Mouse (Mus musculus): Measurements from ENCODE around the gene Aak1. TPM values are rescaled to one million over a fixed set of nuclear protein-coding genes. Genes with fewer than 3 reads are reported as not detected.

Gene Aak1
- total RNA-seq (2021): 10 to 100 TPM; 71.1 to 75.1 TPM

DNA sequence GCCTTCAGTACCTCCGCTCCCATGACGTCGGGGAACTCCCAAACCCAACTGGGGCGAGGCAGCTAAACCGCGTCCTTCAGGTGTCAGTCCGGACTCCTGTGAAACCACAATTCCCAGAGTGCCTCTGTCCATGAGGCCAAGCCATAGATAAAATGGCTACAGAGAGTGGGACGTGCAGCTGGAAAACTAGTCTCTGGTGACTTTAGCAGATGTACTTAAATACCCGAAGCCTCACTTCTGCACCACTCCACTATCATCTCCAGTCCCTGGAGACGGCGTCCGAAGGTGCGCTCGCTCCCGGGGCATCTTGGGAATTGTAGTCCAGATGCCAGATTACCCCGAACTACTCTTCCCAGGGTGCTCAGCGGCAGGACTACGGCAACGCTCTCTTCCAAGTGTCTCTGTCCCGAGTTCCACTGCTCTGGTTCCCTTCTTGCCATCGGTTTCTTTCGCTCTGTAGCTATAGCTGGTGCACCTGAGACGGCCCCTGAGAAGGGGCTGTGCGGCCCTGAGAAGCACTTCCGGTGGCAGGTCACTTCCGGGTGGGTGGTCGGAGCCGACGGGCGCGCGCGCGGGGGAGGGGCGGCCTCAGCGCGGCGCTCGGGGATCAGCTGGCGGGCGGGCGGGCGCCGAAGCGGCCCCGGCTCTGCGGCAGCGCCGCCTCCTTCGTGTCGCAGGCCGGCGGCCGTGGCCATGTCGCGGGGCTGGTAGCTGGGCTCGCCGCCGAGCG lies at the start of gene Aak1:
Gene Aak1, plus strand, starts transcription at position 603 of the 730 bp plus-strand sequence.
- intact Hi-C loops (cut with DNase I): loop anchor here (2.0 kb wide), 1 partner anchor 16 kb away; no protein-coding TSS in a partner anchor
- peak; percentile 91 to 97 for DNase-seq

DNA sequence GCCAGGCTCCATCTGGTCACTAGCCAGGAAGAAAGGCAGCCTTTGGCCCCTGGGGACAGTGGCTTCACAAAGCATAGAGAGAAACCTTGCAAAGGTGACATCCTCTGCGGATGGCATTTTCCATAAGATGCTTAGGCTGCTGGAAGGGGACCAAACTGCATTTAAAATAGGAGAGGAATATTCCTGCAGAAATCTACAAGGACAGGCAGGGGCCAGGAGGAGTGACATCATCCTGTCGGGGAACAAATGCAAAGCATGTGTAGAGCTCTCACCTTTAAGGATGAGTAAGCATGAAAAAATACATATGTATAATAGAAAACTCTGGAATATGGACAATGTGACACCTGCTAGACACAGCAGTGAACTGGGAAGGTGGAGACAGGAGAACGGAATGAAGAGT lies 48.9 kb upstream of the Aak1 start:
- intact Hi-C loops (cut with DNase I): no loop called here
- DNase-seq: no peak

DNA sequence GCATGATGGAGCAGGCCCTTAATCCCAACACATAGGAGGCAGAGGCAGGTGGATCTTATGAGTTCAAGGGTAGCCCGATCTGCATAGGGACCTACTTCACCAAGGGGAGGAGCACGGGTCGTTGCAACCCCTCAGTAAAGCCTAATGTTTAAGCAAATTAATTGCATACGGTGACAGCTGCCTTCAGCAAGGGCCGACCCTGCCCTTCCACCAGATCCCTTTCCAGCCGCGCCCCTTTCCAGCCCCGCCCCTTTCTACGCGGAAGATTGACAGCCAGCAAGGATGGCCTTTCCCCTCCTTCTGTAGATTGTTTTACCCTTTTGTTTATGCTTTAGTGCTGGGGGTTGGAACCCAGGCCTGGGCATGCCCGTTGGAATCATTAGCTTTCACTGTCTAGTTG lies 47.9 kb upstream of the Aak1 start:
- DNase-seq: no peak
- intact Hi-C loops (cut with DNase I): no loop called here

DNA sequence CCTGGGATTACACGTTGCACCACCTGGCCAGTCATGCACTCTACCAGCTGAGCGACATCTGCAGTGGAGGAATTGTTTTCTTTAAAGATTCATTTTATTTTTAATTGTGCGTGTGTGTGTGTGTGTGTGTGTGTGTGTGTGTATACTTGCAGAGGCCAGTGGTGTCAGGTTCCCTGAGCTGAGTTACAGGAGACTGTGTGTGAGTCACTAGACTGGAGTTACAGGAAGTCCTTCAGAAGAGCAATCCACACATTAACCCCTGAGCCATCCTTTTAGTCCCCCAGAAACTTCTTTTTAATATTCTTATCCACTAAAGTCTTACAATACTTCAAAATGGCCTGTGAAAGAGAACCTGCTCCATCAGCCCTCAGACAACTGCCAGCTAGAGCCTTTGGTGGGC lies 44.7 kb upstream of the Aak1 start:
- no peak for DNase-seq
- intact Hi-C loops (cut with DNase I): no loop called here

DNA sequence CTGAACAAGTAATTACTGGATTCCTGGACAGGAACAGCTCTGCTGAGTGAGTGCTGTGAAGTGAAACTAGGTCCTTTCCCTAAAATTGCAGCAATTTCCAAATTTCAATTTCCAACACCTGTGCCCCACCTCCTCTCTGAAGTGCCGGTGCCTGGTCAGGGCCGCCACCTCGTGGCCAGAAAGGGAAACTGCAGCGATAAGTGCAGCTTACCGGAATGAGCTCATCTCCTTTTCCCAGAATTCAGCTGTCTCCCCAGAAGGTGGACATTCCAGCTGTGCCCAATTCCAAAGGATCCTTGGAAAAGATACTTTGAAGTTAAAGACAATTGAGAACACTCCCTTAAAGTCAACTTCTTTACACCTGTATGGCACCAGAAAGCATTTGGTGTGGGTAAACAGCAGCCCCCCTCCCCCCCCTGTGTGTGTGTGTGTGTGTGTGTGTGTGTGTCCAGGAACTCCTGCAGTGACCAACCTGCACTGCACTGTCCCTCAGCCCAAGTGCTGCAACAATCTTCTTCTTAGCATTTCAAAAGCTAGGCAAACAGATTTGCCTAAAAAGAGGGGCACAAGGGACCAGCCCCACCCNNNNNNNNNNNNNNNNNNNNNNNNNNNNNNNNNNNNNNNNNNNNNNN lies 42.7 kb upstream of the Aak1 start:
- DNase-seq: peak; percentile 79 to 81
- intact Hi-C loops (cut with DNase I): loop anchor here (1.0 kb wide), 1 partner anchor 59 kb away; no protein-coding TSS in a partner anchor

DNA sequence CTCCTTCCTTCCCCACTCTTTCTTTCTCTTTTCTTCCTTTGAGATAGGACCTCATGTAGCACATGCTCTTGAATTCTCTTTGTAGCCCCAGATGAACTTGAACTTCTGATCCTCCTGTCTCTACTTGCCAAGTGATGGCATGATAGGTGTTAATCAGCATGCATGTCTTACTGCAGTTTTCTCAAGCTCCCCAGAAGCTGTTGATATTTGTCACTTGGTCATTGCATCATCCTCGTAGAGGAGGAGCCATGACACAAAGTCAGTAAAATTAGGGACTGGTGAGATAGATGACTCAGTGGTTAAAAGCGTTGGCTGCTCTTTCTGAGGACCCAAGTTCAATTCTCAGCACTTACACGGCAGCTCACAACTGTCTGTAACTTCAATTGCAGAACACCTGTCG lies 36.4 kb upstream of the Aak1 start:
- DNase-seq: no peak

DNA sequence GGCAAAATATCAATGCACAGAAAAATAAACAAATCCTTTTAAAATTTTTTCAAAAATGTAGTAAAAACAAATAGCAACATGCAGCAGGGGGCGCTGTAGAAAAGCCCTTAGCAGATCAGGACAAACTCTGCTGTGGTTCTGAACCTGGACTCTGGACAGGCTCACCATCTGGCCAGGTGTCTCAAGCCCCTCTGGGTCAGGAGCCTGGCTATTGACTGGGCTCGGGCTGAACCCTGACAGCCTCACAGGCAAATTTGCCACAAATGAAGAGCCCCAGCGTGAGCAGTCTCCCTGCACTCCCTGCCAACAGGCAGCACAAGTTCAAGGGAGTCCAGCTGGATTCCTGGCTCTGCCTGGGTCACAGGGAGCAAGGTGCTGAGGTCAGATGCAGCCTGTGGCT lies 36.0 kb upstream of the Aak1 start:
- DNase-seq: peak; percentile 68 to 76
- intact Hi-C loops (cut with DNase I): loop anchor here (1.0 kb wide), 1 partner anchor 109 kb away; no protein-coding TSS in a partner anchor

More for the DNA sequence above, 36.4 kb upstream of the Aak1 start:
- intact Hi-C loops (cut with DNase I): loop anchor here (1.0 kb wide), 1 partner anchor 109 kb away; no protein-coding TSS in a partner anchor

DNA sequence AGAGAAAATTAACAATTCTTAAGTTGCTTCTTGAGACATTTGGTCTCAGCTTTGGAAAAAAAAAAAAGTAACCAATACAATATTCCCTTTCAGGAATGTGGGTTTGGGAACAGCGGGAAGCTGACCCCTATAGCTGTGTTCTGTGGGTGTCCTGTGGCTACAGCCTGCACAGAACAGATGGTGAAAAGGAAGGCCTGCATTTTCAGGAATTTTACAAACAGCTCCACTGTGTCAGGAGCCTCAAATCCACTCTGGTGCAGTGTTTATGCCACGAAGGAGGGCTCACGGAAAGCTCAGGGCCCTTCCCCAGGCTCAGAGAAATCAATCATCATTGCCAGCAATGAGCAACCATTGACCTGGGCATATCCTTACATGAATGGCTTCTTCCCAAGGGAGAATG lies 34.4 kb upstream of the Aak1 start:
- intact Hi-C loops (cut with DNase I): loop anchor here (1.0 to 5.0 kb wide), 2 partner anchors 35 to 187 kb away; no protein-coding TSS in a partner anchor
- DNase-seq: no peak

DNA sequence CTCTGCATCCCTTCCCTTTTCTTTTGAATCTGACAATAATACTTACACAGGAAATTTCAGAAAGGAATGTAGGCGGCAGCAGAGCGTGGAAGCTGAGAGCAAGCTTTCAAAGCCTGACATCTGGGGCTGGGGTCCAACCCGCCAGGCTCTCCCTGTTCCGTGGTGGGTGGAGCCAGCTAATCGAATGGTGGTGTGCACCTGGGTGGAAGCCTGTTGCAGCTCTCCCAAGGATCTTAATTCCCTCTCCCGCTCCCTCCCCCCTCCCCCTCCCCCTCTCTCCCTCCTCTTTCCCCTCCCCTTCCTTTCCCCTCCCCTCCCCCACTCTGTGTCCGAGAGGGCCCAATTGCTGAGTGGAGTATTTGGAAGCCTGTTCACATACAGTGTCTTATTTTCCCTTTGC lies 33.9 kb upstream of the Aak1 start:
- intact Hi-C loops (cut with DNase I): loop anchor here (1.0 to 5.0 kb wide), 2 partner anchors 35 to 187 kb away; no protein-coding TSS in a partner anchor
- no peak for DNase-seq

DNA sequence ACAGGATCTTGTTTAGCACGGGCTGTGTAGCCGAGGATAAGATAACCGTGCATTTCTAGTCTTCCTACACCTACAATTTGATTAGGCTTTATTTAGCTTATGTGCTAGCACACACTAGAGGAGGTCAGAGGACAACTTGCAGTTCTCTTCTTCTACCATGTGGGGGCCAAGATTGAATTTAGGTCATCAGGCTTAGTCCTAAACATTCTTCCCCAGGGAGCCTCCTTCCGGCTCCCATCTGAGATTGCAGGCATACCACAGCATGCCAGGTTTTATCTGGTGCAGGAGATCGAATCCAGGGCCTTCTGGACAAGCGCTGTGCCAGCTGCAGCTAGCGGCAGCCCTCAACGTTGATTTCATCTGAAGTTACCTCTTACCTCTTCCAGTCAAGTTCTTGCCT lies 32.7 kb upstream of the Aak1 start:
- peak; percentile 42 for DNase-seq
- intact Hi-C loops (cut with DNase I): loop anchor here (2.0 to 5.0 kb wide), 2 partner anchors 16 to 186 kb away; no protein-coding TSS in a partner anchor

DNA sequence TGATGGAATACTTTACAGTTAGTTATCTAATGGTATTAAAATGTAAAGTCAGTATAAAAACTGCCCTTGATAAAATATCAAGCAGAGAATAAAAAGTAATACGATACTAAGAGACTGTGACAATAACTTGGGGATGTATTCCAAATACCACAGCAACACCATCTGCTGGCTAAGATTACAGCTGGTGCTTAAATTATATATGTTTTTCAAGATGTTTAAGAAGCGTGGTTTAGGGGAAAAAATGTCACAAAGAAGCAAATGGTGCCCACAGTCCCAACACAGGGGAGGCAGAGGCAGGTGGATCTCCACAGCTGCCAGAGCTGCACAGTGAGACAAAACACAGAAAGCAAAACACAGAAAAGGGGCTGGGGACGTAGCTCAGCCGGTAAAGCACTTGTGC lies 30.4 kb upstream of the Aak1 start:
- intact Hi-C loops (cut with DNase I): loop anchor here (5.0 kb wide), 1 partner anchor 183 kb away; no protein-coding TSS in a partner anchor
- no peak for DNase-seq

DNA sequence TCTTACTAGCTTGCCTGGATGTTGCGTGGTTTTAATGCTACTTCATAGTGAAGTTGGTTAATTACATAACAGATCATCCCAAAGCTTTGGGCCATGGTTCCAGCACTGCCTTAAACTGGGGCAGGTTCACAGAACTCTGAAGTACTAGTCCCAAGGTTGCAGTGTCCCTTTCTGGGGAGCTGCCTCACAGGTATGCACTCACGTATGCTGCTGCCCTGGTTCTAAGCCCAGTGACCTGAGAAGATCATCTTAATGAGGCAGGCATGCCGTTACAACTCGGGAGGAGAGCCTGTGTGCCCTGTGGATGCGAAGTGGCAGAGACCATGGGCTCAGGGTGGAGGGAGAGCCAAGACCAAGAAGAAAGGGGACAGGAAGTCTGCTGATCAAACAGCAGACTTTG lies 29.4 kb upstream of the Aak1 start:
- intact Hi-C loops (cut with DNase I): loop anchor here (5.0 kb wide), 1 partner anchor 182 kb away; no protein-coding TSS in a partner anchor

DNA sequence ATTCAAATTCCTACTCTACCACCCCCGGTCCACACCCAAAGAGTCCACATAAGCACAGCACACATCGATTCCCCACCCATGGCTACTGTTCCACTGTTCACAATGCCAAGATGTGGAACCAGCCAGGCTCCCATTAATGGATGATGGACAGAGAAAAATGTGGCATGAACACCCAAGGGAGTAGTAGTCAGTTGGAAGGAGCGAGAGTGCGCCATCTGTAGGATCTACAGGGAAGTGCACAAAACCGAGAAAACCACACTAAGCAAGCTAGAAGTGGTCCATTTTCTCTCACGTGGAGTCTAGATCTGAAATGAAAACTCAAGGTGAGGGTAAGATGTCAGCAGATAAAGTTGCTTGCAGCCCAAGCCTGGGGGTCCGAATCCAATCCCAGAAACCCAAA lies 28.6 kb upstream of the Aak1 start:
- no peak for DNase-seq
- intact Hi-C loops (cut with DNase I): no loop called here

More for the DNA sequence above, 29.4 kb upstream of the Aak1 start:
- no peak for DNase-seq

DNA sequence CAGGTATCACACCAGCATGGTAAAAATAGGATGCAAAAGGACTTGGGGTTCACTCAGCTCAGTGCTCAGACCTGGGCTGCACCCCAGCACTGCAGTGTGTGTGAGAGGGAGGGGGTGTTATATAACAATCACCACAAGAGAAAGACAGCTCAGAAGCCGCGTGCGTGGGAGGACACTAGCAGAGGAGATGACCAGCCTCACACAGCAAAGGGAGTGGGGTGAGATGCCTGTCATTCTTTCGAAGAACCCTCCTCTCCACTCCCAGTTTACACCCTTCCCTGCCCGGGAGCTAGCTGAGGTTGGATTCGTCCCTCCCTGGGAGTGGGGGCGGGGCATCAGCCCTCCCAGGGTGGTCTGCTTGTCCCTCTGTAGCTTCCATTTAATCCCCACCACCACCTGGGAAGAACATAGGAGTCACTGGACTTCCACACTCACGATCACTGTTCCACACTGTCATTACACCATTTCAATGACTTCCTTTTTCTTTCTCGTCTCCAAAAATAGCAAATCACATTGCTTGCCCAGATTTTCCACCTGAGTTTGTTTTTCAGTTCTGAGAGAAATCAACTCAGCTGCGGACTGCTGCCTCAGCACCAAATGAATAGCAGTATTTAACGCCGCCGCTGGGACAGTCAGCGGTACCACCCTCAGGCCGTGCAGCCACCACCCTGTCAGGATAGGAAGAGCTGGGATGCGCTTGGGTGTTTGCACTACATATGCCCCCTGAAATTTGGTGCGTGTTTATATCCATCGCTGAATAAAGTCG lies 26.8 kb upstream of the Aak1 start:
- intact Hi-C loops (cut with DNase I): no loop called here
- peak; percentile 41 to 60 for DNase-seq

DNA sequence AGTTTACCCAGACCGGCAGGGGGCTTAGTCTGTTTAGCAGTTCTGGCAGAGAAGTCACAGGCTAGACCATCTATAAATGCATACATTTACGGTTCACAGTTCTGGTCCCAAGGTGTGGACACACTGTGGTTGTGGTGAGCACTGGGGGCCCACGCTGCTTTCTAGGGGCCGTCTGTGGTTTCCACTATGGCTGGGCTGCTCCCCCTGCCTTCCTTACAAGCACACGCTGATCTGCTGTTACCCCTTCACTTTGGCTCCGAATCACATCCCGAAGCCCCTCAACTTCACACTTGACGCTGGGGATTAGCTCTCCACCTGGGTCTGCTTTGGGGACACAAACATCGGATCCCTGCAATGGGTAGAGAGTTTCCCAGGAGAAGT lies 26.3 kb upstream of the Aak1 start:
- no peak for DNase-seq

DNA sequence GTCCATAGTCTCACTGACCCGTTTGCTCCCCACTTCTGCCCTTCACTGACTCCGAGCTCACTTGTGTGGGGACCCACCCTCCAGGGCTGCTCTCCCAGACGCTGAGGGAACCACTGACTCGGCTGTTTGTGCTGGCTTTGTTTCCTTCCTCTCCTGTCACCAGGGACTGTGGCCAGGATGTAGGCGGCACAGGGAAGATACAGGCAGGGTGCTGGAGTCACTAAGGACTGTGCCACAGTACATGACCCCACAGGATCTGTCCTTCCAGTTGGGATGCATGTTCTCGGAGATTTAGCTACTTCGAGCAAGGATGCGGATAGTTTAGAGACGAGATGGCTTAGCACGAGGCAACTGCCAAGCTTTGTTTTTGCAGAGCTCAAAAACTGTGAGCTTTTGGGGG lies 25.5 kb upstream of the Aak1 start:
- intact Hi-C loops (cut with DNase I): no loop called here
- DNase-seq: peak; percentile 61 to 66

More for the DNA sequence above, 26.3 kb upstream of the Aak1 start:
- intact Hi-C loops (cut with DNase I): no loop called here

DNA sequence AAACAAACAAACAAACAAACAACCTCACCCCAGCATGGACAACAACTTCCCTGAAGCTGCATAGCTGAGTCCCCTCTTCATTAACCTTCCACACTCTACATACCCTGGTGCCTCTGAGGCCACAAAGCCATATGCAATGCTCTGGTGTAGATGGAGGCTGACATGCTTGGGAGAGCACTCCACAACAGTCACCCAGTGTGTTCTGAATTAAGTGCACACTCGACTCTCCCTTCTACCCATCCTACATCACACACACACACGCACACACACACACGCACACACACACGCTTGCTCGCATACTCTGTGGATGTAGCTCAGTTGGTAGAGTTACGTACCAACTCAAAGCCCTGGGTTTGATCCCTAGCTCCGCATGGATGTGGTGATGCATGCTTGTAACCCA lies 24.9 kb upstream of the Aak1 start:
- intact Hi-C loops (cut with DNase I): no loop called here
- DNase-seq: no peak

DNA sequence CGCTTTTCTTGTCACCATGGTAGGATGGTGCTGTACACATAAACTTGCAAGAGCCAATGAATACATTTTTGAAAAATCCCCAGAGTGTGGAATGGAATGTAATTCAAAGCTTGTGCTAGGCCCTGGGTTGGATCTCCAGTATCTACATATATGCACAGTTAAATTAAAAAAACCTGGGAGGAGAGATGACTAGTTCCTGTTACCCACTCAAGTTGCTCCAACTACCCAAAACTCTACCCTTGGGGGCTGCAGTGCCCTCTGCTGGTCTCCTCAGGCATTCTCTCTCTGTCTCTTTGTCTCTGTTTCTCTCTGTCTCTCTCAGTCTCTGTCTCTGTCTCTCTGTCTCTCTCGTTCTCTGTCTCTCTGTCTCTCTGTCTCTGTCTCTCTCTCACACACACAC lies 21.9 kb upstream of the Aak1 start:
- intact Hi-C loops (cut with DNase I): no loop called here
- no peak for DNase-seq

DNA sequence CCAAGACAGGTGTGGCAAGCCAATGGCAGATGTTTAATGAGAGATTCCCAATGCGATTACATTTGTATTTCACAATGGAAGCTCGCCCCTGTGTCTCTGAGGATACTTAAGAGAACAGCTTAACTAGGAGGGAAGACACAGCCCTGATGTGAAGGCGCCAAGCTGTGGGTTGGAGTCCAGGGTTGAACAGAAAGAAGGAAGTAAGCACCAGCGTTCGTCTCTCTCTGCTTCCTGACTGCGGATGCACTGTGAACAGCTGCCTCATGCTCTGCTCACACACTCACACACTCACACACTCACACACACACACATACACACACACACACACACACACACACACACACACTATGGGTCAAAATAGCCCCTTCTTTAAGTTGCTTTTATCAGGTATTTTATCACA lies 19.5 kb upstream of the Aak1 start:
- no peak for DNase-seq
- intact Hi-C loops (cut with DNase I): no loop called here

DNA sequence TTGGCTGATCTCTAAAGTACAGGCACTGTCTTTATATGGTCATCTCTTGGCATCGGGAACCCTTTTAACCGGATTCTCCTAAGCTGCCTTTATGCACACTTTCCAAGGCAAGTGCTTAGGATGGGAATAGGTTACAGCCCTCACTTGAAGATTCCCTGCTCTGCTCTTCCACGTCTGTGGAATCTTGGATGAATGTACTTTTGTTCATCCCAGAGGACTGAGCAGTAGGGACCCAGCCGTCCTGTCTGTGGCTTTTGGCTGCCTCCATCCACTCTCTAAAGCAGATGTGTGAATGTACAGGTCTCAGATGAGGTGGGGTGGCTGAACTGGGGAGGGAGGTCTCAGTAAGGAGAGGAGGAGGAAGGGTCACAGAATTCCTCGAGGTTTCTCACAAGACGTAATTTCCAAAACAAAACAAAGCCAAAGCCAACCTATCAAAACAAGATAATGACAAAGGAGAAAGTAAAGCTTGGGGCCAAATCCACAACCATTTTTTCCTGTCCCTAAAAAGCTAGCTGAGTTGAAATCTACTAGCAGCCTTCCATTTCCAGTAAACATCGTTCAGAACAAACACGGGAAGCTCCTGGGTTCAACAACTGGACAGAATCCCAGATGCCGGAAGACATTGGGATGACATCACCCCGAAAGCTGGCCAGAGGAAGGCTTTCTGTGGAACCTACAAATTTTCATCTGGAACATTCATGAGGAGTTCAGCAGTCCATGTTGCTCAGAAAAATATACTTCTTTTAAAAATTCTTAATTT lies 18.4 kb upstream of the Aak1 start:
- intact Hi-C loops (cut with DNase I): no loop called here
- peak; percentile 57 to 63 for DNase-seq
